Mouse (Mus musculus) megakaryocyte, embryonic 14.5 days (primary cell): ENCODE measurements around the gene Rbms3.

Experiments used
- FLI1 ChIP-seq: IDR thresholded peaks from 2 replicates; pipeline ENCODE4 v1.6.1; 2012; ENCODE audit warnings: low read length, inconsistent platforms, mixed read lengths
- GATA1 ChIP-seq: IDR thresholded peaks from 3 replicates; pipeline ENCODE4 v1.6.1; 2012; ENCODE audit warnings: mixed read lengths, low read length, inconsistent platforms, borderline replicate concordance

- TF ChIP-seq GATA1: no peak
- TF ChIP-seq FLI1: no peak
Observed at GRCm38 (mm10) chr9:116631816-116632215, 997.9 kb downstream of the Rbms3 start.
